Mouse (Mus musculus): ENCODE results near the gene Frem2.

Frem2 gene

GRCm38 (mm10) chr3:53656878-53657561 lies at the start of gene Frem2:
TSS of gene Frem2 (minus strand) at chr3:53657355.
- DNase-seq (ENCODE audit: low read depth, low spot score) = no peak

- no peak for DNase-seq (ENCODE audit: low read depth, low spot score)
Observed at GRCm38 (mm10) chr3:53705992-53706495, 48.9 kb upstream of the Frem2 start.

- DNase-seq (ENCODE audit: low read depth, low spot score) = no peak
Observed at GRCm38 (mm10) chr3:53703126-53703505, 46.0 kb upstream of the Frem2 start.

- DNase-seq (ENCODE audit: low read depth, low spot score) = no peak
Observed at GRCm38 (mm10) chr3:53702421-53703125, 45.4 kb upstream of the Frem2 start.

- DNase-seq (ENCODE audit: low read depth, low spot score) = no peak
Observed at GRCm38 (mm10) chr3:53701940-53702339, 44.8 kb upstream of the Frem2 start.

GRCm38 (mm10) chr3:53687776-53688175 lies 30.6 kb upstream of the Frem2 start:
- DNase-seq (ENCODE audit: low read depth, low spot score) = no peak

GRCm38 (mm10) chr3:53682244-53682643 lies 25.1 kb upstream of the Frem2 start:
- no peak for DNase-seq (ENCODE audit: low read depth, low spot score)

- no peak for DNase-seq (ENCODE audit: low read depth, low spot score)
Observed at GRCm38 (mm10) chr3:53680816-53681215, 23.7 kb upstream of the Frem2 start.

- DNase-seq (ENCODE audit: low read depth, low spot score) = no peak
Observed at GRCm38 (mm10) chr3:53674225-53674624, 17.1 kb upstream of the Frem2 start.

- no peak for DNase-seq (ENCODE audit: low read depth, low spot score)
Observed at GRCm38 (mm10) chr3:53669736-53670135, 12.6 kb upstream of the Frem2 start.

- no peak for DNase-seq (ENCODE audit: low read depth, low spot score)
Observed at GRCm38 (mm10) chr3:53657744-53658534, 784 bp upstream of the Frem2 start.

GRCm38 (mm10) chr3:53656328-53656877 lies 752 bp downstream of the Frem2 start:
- DNase-seq (ENCODE audit: low read depth, low spot score) = no peak

- no peak for DNase-seq (ENCODE audit: low read depth, low spot score)
Observed at GRCm38 (mm10) chr3:53655343-53655742, 1.8 kb downstream of the Frem2 start.

GRCm38 (mm10) chr3:53650003-53650748 lies 7.0 kb downstream of the Frem2 start:
- DNase-seq (ENCODE audit: low read depth, low spot score) = no peak

- DNase-seq (ENCODE audit: low read depth, low spot score) = no peak
Observed at GRCm38 (mm10) chr3:53649425-53649824, 7.7 kb downstream of the Frem2 start.

GRCm38 (mm10) chr3:53648902-53649301 lies 8.3 kb downstream of the Frem2 start:
- no peak for DNase-seq (ENCODE audit: low read depth, low spot score)

GRCm38 (mm10) chr3:53635948-53636347 lies 21.2 kb downstream of the Frem2 start:
- no peak for DNase-seq (ENCODE audit: low read depth, low spot score)

- DNase-seq (ENCODE audit: low read depth, low spot score) = no peak
Observed at GRCm38 (mm10) chr3:53631126-53631525, 26.0 kb downstream of the Frem2 start.

- DNase-seq (ENCODE audit: low read depth, low spot score) = no peak
Observed at GRCm38 (mm10) chr3:53630630-53631029, 26.5 kb downstream of the Frem2 start.

- DNase-seq (ENCODE audit: low read depth, low spot score) = no peak
Observed at GRCm38 (mm10) chr3:53629966-53630365, 27.2 kb downstream of the Frem2 start.

GRCm38 (mm10) chr3:53623222-53623621 lies 33.9 kb downstream of the Frem2 start:
- no peak for DNase-seq (ENCODE audit: low read depth, low spot score)
